Mouse (Mus musculus) heart, adult 2 months (tissue): Measurements from ENCODE around the gene Cyp4f18.

ENCODE experiments used
- CTCF ChIP-seq: fragments of 200-600 bp; IDR thresholded peaks from 2 replicates; pipeline ENCODE4 v1.8.1; 2022; ENCODE audit warnings: antibody characterized with exemption, mild to moderate bottlenecking, moderate library complexity
- EP300 ChIP-seq: fragments of 200-500 bp; IDR thresholded peaks from 2 replicates; pipeline ENCODE4 v1.6.1; 2011; ENCODE audit warnings: low read depth, low read length, control low read depth; ENCODE audit not compliant: insufficient read depth
- POLR2A ChIP-seq: fragments of 200-500 bp; IDR thresholded peaks from 2 replicates; pipeline ENCODE4 v1.6.1; 2011; ENCODE audit warnings: mild to moderate bottlenecking, low read depth, low read length, control low read depth; ENCODE audit not compliant: insufficient read depth

GRCm38 (mm10) chr8:72005912-72006311 is 3.5 kb downstream of the Cyp4f18 start:
- TF ChIP-seq CTCF (no peak), POLR2A (no peak), EP300 (no peak)
